Mouse (Mus musculus) CD4-positive helper T cell, adult 2 months (primary cell): ENCODE measurements around the gene Tcn2.
A peak's percentile ranks its signal among the peaks of the same experiment; 100 is the strongest.
"Not testable (repeated sequence)": the region's sequence is repeated elsewhere in the genome, so short reads cannot be mapped to it uniquely, and the experiment has no call there.

ENCODE experiments used
- DNase-seq: peaks from one replicate; pipeline ENCODE4 v3.0.0-alpha.2; 2012; ENCODE audit warnings: low read depth, missing footprints, low spot score

The Tcn2 gene

DNA sequence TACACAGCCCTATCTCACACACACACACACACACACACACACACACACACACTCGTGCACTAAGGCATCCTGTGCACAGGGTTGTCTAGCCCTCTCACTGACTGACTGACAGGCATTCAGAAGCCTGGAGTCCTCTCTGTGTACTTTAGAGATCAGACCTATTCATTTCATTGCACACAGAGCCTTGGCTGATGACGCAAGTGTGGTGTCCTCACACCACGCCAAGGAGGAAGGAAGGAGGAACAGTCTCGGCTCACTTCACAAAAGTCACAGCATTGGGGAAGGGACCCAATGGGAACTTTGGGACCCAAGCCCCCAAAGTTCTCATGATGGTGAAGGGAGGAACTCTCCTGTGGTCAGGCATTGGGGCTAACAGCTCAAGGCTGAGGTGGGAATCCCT is 1.9 kb downstream of the Tcn2 start:
- DNase-seq: no peak

DNA sequence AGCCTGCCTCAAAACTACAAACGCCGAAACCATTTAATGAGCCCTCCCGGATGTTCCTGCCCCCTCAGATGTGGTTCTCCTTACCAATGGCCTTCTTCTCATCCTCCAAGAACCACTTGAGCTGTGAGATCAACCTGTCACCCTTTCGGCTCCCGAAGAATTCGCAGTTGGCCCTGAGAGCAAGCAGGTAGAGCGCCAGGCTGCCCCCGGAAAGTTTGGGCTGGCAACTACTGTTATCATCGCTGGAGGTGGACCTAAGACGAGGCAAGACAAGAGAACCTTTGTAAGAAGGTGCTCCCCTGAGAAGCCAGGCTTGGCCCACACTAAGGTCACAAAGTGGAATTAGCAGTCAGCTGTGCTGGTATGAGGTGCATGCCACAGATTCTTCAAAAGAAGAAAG is 6.0 kb downstream of the Tcn2 start:
- DNase-seq: no peak

DNA sequence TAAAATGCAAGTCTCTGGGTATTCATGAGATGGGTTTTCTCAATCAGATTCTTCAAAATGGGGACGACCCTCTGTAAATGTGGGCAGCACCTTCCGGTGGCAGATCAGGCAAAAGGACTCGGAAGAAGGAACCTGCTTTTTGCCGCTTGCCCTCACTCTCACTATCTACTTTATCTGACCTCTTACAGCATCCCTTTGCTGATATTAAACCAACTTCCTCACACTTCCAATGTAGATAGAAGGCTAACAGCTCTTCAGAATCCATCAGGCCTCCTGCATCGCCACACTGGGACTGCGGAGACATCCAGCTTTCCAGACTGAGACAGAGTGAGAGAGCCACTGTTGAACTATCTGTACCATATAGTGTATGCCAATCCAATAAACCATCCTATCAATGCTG is 9.2 kb downstream of the Tcn2 start:
- DNase-seq: no peak

DNA sequence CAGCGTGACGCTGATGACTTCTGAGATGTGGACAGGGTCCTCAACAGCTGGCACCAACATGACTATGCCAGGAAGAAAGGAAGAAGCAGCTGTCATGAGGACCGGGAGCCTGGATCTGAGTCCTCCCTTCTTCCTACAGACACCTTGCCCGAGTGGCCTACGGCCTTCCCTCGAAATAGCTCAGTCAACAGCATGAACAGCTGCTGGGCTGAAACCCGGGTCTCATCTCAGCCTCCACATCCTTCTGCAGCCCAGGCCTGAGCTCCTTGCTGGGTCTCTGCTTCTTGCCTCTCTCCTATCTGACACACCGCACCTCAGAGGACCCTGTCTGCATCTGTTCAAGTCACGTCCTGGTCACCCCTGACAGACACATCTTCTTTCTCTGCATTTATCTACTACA is 9.8 kb downstream of the Tcn2 start:
- DNase-seq: no peak

DNA sequence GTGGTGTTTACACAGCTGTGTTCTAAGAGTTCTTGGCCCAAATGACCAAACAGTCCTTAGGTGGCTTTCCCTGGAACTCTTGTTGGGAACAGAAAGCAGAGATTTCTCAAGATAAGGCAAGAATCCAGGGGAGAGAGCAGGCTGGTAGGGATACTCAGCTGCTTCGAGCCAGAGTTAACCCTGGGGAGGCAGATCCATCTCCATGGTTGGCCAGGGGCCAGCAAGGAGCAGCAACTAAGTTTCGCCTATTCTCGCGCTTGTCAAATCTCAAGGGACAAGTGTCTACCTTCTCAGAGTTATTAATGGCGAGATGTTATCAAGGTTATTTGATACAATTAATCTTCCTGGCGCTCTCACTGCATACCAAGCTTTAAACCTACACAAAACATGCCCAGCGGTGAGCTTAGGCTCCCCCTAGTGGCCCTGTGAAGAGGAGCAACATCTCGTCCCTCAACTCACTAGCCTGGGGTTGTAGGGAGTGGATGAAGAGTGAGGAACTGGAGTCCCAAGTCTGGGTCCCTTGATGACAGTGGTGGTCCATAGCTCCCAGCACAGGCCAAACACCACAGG is 10.6 kb downstream of the Tcn2 start:
- peak; percentile 53 for DNase-seq

DNA sequence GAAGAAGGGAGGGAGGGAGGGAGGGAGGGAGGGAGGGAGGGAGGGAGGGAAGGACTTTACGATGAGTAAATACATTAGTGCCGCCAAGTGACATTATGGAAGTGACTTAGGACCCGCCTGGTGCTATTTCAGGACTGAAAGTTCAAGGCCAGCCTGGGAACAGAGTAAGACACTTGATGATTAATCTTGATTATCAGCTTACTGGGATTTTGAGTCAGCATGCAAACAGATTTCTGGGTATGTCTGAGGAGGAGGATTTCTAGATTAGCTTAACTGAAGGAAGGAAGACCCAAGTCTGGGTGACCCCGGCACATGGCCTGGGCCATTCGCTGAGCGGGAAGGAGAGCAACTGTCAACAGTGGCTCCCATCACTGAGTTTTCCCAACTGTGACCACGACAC is 11.5 kb downstream of the Tcn2 start:
- DNase-seq: no peak

DNA sequence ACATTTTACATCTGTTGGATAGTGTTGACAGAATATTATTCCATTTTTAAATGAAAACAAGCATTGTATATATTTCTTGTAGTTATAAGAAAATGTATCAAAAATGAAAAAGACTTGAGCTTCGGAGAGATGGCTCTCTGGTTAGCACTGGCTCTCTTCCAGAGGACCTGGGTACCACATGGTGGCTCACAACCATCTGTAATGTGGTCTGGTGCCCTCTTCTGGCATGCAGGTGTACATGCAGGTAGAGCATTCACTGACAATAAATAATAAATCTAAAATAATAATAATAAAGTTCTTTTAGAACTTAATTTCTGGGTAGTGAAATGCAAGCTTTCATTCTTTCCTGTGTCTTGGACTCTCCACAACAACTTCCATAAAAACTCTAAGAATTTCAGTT is 13.2 kb downstream of the Tcn2 start:
- DNase-seq: peak; percentile 41

DNA sequence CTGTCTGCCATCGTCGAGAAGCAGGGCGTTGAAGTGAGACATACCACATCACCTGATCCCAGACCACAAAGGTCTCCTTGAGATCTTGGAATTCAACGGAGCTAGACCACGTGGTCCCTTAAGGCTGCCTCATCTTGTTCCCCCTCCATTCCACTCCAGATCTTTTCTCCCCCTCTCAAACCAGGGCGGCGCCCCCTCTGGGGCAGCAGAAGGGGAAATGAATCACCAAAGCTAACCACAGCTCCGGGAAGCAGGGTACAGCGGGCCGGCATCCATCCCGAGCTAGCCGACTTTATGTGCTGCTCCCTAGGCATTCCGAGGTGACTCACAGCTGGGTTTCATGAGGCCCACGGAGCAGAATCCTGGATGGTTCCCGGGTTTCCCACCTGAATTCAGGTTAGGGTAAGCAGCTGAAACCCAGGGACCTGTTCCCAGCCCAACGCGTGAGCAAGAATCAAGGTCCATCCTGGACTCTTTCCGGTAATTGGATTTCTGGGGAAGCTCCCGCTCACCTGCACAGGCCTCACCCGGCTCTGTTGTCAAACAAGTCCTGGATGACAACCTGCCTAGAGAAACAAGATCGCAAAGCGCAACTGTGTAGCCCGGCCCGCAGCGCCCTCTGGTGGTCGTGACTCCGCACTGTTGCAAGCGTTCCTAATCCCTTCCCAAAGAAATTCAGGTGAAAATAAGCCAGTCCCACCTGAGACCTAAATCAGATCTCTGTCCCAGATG is 17.7 kb downstream of the Tcn2 start, which contains the start of gene Slc35e4:
Gene Slc35e4, minus strand, starts transcription at position 556 of the 732 bp plus-strand sequence.
- DNase-seq: peak; percentile 76

DNA sequence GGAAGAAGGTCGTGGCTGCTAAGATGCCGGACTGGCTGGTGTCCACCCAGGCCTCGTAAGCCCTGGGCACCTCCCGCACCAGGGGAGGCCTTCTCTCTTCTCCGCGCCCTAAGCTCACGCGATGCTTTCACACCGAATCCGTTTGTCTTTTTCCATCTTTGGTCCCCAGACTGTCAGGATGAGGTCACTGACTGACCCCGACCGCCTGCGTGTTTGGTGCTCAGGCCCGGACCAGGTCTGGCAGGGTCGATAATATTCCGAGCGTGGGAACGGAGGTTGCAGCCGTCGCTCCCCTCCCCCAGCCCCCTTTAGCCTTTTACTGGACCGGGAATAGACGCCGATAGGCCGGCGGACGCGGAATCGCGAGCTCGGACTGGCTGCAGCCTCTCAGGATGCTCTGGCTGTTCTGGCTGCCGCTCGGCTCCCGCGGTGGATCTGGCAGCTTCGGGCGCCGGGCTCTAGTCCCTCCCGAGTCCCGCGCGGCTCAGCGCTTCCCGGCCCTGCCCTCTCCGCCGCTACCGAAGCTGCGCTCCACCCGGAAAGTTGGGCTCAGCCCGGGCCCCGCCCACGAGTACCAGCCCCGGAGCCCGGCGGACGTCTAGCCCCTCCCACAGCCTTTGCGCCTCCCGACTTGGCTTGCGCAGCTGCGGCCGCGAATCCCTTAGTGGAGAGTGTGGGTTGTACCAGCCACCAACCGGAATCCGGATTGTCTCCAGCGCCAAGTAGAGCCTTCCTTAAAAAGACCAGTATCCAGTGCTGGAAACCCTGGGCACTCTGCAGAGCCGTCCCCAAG is 18.4 kb downstream of the Tcn2 start:
- DNase-seq: peak; percentile 86

DNA sequence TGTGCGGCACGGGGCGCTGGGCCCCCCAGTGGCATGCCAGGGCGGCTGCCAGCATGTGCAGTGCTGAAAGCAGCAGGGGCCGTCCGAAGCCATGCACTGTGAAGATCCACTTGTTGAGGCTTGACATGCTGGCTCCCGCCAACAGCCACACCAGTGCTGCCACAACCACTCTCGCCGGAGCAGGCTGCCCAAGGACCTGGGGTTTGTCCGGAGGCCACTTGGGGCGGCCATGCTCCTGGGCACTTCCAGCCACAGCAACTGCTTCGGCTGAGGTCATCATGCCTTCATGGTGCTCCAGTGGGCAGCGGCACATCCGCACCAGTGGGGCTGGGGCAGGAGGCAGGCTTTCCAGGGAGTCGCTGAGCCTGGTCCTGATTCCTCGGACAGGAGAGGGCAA is 19.1 kb downstream of the Tcn2 start:
- no peak for DNase-seq

DNA sequence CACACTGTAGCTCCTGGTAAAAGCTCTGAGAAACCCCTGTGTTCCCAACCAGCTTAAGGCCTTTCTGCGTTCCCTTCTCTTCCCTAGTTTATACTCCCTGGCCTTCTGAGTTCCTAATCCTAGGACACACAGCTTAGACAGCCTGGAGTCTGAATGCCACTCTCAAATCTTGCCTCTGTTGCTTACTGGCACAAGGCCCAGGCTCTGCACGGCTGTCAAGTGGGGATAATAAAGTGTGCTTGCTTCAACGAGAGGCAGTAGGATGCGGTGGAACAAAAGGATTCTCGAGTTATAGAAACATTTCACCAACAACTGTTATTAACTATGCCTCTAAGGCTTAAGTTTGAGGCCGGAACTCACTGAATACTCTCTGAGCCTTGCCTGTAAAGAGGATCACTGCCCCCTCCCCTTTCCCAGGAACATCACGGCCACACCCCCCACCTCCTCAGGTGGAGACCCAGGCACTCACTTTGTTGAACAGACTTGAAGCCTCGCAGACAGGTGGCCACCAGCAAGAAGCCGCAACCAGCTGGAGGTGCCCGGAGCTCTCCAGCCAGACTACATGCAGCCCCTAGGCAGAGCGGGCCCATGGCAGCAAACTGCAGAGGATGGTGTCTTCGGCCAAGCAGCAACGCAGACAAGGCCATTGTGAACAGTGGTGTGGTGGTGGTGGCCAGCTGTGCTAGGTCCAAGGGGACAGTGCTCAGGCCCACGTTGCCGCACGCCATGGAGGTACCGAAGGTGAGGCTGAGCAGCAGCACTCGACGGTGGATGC is 19.7 kb downstream of the Tcn2 start:
- DNase-seq: no peak

DNA sequence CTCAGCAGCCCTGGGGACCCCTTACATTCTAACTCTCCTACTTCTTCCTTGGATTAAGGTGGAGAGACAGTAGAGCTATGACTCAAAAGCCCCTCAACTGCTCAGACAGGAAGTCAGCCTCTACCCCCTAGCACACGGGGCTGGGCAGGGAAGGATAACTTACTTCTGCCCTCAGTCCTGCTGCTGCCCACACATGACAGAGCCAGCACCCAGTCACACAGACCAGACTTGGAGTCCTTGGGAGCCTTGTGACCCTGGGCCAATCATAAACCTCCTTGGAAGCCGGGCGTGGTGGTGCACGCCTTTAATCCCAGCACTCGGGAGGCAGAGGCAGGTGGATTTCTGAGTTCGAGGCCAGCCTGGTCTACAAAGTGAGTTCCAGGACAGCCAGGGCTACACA is 20.5 kb downstream of the Tcn2 start:
- DNase-seq: not testable (repeated sequence)

DNA sequence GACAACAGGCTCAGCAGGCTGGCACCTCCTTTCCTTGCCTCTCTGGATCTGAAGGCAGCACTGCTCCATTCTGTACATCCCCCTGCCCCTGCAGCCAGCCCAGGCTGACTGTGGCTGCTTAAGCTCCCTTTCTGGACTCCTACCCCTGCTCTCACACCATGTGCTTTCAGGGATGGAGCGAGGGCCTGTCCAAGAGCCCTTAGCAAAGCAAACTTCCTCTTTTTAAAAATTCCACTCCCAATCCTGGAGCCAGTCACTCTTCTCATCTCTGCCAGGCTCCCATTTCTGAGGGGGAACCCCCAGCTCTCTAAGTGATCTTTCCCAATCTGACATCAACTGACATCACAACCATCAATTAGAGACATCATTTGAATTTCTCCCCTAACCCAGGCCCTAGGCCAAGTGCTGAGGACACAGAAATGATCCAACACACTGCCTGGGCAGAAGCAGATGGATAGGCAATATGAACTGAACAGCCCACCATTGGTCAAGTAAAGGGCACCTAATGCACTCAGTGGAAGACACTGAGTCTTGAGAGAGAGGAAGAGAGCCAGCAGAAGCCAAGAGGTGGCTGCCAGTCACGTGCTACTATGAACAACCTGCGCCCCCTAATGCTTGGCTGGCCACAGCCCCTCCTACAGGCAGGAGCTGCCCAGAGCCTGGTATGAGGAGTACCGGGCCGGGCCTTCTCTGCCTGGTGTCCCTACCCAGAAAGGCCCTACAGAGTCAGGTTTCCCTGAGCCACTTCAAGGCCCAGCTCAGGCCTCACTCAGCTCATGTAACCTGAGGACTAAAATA is 21.2 kb downstream of the Tcn2 start:
- no peak for DNase-seq

DNA sequence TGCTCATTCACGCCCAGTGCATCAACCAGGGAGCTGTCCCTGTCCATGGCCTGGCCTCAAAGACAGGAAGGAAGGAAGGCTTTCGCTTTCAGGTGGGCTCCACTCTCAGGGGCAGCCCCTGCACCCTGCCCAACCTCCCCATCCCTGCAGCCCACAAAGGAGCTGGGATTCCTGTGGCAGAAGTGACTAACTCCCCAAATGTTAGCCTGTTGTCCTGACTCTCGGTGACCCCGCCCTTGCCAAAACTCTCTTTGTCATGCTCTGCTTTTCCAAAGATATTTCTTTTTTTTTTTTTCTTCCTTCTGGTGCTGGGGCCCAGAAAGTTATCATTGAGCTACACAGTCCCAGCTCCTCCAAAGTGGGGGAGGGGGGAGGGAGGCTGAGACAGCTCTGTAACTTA is 22.7 kb downstream of the Tcn2 start:
- no peak for DNase-seq

DNA sequence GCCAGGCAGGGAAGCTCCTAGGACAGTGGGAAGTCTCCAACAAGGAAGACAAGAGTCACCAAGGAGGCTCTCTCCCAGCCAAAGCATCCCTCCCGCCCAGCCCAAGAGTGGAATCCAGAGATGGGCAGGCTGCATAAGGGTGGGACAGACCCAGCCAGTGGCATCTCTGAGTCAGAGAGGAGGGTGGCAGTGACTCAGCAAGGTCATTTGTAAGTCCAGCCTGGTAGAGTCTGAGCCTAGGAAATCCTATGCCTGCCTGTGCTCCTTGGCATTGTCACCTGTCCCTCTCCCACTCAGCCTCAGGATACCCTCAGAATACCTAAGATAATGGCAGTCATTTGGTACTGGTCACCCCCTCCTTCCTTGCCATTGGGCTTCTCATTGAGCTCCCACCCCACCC is 26.5 kb downstream of the Tcn2 start:
- no peak for DNase-seq

DNA sequence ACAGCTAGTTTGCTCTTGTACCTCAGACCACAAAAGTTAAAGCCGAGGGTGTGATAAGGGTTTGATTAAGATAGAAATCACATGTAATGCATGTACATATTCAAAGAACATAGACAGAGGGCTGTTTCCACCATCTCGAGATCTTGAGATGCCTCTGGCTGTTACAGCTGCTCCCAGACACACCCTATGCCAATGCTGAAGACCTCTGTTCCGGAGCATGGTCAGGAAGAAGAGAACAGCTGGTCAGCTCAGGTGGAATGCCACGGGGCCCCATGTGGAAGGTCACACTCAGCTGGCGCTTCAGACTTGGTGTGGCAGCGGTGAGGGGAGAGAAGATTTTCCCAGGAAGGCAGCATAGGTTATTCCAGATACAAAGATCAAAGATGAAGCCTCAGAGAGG is 27.3 kb downstream of the Tcn2 start:
- no peak for DNase-seq

DNA sequence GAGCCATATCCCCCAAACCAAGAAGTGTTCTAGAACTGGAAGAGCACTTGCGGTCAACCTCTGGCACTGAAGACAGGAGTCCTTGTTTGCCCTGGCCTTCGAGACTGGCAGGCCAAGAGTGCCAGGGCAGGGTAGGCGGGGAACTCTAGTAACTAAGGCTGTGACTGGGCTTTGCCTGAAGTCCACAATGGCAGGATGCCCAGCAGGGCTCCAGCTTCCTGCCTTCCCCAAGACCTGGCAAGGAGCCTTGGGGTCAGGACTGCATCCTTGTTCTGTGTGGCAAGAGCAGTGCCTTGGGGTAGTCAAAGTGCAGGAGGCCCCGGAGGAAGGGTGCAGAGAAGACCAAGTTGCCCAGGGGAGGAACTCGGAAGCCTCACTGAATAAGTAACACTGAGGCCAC is 28.9 kb downstream of the Tcn2 start:
- DNase-seq: no peak

DNA sequence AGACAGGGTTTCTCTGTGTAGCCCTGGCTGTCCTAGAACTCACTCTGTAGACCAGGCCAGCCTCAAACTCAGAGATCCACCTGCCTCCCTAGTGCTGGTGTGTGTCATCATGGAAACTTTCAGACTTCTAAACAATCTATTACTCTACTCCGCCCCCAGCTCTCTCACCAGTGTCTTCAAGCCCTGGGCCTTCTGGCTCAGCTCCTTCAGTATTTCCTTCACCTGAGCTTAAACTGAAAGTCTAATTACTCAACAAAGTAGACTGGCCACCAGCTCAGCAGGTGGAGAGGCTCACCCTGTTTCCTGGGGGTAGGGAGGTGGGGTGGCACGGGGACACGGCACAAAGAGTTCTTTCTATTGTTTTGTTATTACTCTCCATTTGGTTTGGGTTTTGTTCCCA is 29.4 kb downstream of the Tcn2 start:
- no peak for DNase-seq

DNA sequence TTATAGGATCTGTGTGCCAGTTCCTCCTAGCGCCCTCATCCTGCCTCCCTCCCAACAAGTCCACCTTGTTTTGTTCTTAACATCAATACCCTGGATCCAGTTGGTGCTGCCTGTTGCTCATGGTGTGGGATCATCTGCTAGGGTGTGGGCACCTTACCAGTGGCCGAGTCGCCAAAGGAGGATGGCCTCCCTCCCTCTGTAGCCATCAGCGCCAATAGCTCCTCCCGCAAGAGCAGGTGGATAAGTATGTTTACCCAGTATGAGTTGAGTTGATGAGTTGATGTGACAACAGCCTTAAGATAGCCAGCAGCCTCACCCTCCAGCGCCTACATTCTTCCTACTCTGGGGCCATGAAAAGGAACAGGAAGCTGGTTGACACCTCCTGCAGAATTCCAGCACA is 31.7 kb downstream of the Tcn2 start:
- no peak for DNase-seq

DNA sequence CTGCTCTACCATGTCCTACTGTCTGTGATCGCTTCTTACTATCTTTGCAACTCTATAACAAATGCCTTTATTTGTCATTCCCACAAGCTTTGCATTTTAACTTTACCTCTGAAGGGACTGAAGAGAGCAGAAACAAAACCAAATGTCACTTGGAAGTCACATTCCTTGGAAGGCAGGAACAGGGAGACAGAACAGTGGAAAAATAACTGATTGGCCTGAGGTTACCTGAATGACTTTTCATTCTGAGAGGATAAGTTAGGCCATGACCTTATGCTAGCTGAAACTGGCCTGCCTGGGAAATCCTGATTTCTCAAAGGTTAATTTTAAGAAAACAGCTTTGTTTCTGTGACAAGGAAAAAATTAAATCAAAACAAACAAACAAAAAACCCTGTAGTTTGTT is 36.0 kb downstream of the Tcn2 start:
- DNase-seq: no peak

DNA sequence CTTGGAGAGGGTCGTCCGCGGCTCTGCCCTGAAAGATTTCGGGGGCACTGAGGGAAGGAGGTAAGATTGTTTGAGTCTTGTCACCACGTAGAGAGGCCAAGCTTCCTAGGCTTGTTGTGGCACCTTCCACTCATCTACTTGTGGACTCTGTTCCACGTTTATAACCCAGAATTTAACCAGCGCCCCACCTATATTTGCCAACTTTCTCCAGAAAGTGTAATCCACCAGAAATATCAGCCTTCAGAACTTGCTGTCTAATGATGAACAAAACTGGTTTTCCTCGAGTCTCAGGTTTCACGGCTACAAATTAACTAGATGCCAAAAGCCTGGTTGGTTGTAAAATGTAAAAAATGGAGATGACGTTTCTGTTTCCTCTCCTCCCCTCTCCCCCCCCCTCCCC is 36.5 kb downstream of the Tcn2 start:
- DNase-seq: no peak
